Mouse (Mus musculus) midbrain, embryonic 12.5 days (tissue): ENCODE data around the gene Nkx2-2. TPM values are rescaled to one million over a fixed set of nuclear protein-coding genes. Genes with fewer than 3 reads are reported as not detected.
"Not testable (repeated sequence)": the region's sequence is repeated elsewhere in the genome, so short reads cannot be mapped to it uniquely, and the experiment has no call there.

Source experiments
- ATAC-seq: fragments of 200-750 bp; cut with Nextera tagmentation; 2 replicates; pipeline ENCODE4 v1.8.0; 2017; ENCODE audit warnings: low read depth, moderate TSS enrichment, moderate library complexity; ENCODE audit not compliant: low FRiP score
- H3K27ac ChIP-seq: fragments of 300-500 bp; sonication (generic); replicated peaks from 2 replicates; pipeline ENCODE4 v1.5.1; 2016; ENCODE audit warnings: mild to moderate bottlenecking
- H3K27me3 ChIP-seq: fragments of 300-500 bp; sonication (generic); 2 replicates; pipeline ENCODE4 v1.6.1; 2016; ENCODE audit warnings: mild to moderate bottlenecking
- H3K36me3 ChIP-seq: fragments of 300-500 bp; sonication (generic); 2 replicates; pipeline ENCODE4 v1.6.1; 2016
- H3K4me1 ChIP-seq: fragments of 300-500 bp; sonication (generic); 2 replicates; pipeline ENCODE4 v1.6.1; 2016
- H3K4me2 ChIP-seq: fragments of 300-500 bp; sonication (generic); replicated peaks from 2 replicates; pipeline ENCODE4 v1.6.1; 2016; ENCODE audit warnings: mild to moderate bottlenecking, moderate library complexity
- H3K4me3 ChIP-seq: fragments of 300-500 bp; sonication (generic); 2 replicates; pipeline ENCODE4 v1.5.1; 2016; ENCODE audit warnings: mild to moderate bottlenecking
- H3K9ac ChIP-seq: fragments of 300-500 bp; sonication (generic); replicated peaks from 2 replicates; pipeline ENCODE4 v1.6.1; 2016; ENCODE audit warnings: mild to moderate bottlenecking, moderate library complexity
- H3K9me3 ChIP-seq: fragments of 300-500 bp; sonication (generic); 2 replicates; pipeline ENCODE4 v1.6.1; 2016; ENCODE audit warnings: mild to moderate bottlenecking
- WGBS: fragments of 180-500 bp; shearing (Covaris S2); methylation state at CpG from one replicate; pipeline ENCODE4 v1.1.7; 2016; 5-methylcytosine and 5-hydroxymethylcytosine counted together
- polyA plus RNA-seq: library from polyadenylated mRNA; unstranded; fragments of >200 nt; fragmentation: Nextera tagmentation; extraction: Ambion mirVana; gene quantifications from 2 replicates; pipeline ENCODE4 v1.2.1, GENCODE M21; 2016

Gene Nkx2-2
- polyA plus RNA-seq, 1 experiment from 2014 or later = 9.3 TPM

DNA sequence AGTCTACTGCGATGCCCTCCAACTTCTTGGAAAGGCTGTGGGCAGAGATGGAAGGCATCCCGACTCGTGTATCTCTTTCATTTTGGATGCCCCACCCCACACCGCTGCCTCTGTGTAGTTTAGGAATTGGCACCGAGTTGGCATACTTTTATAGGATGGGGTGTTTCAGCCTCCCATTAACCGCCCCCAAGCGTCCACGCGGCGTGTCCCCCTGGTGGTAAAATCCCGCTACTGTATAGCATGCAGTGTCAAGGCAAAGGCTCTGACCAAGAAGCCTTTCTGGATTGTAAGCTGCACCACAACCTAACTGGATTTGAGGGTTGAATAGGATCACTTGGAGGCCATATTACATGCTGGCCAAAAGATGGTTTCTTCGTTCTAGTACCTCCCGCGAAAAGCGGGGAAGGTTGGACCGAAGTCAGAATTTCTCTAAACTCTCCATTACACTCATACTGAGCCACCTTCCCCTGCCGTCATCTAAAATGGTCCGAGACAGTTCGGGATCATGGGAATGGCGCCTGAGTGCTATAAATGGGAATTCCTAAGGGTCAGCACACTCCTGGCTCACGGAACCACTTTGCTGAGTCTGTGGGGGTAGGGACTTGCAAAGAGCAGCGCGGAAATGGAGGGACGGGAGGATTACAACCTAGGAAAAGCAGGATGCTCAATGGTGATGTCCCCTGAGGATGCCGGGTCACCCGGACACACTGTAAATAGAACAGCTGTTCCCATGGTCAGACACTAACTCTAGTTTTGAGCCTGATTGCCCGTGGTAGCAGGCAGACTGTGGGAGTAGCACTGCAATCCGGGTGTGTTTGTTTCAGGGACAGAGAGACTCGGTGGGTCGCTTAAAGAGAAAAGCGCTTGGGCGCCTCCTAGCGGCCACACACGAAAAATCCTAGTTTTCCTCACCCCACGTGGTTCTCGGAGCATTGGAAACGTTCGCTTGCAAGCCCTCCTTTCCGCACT is 15.7 kb downstream of the Nkx2-2 start:
- Histone ChIP-seq H3K4me2 (peak overlapping the region; percentile 49), H3K4me1 (peaks cover 22% of the 10 kb centered on the region), H3K9me3 (no peaks in the 10 kb centered on the region), H3K36me3 (no peaks in the 10 kb centered on the region), H3K4me3 (peak overlapping the region; percentile 32), H3K27me3 (peaks cover 98% of the 10 kb centered on the region), H3K9ac (0 out of 2 replicates have a peak overlapping the region, but pooled peaks have one; percentile 6), H3K27ac (no peak overlapping the region)
- ATAC-seq = peak; percentile 45
- WGBS = 1% methylated on average over 39 of the region's 39 CpGs

DNA sequence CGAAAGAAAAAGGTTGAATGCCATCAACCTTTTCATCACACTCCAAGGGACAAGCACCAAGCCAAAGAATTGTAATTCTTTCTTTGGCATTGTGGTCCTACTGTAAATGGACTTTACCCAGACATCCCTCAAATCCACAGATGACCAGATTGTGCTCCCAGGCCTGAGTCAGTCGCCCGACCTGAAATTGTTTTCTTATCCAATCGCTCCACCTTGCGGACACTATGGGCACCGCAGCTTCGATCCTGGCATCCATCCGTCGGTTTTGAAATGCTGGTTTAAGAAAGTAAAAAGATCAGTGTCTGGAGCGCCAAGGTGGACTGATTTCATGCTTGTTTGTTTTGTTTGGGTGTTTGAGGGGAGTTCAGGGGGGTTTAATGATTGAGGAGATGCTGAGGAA is 16.4 kb downstream of the Nkx2-2 start:
- ATAC-seq = no peak
- Histone ChIP-seq H3K4me2 (peak overlapping the region; percentile 49), H3K4me1 (peaks cover 22% of the 10 kb centered on the region), H3K4me3 (no peak overlapping the region), H3K27me3 (peaks cover 98% of the 10 kb centered on the region), H3K27ac (no peak overlapping the region), H3K36me3 (no peaks in the 10 kb centered on the region), H3K9me3 (no peaks in the 10 kb centered on the region), H3K9ac (no peak overlapping the region)
- 7% methylated on average over 10 of the region's 10 CpGs for WGBS

DNA sequence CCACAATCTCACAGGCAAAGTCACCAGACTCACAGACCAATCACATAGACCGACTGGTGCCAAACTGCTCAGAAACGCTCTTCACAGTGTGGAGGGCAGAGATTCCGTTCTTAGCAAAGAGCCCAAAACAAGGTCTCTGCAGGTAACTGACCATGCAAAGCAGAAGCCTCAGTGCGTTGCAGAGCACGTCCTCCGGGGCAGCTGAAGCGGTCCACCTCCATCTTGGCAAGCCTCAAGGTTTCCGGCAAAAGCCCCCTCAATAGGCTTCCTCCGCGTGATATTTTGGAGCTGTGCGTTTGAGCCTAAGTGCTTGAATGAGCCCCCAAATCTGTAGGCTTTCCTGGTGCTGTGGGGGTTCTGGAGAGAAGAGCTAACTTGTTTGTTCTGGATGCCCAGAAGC is 18.7 kb downstream of the Nkx2-2 start:
- 87% methylated on average over 11 of the region's 11 CpGs for WGBS
- H3K4me2 ChIP-seq = no peak overlapping the region
- peaks cover 76% of the 10 kb centered on the region for H3K27me3 ChIP-seq
- no peak for ATAC-seq
- H3K9ac ChIP-seq = no peak overlapping the region
- H3K4me3 ChIP-seq = no peak overlapping the region
- H3K36me3 ChIP-seq = no peaks in the 10 kb centered on the region
- no peaks in the 10 kb centered on the region for H3K9me3 ChIP-seq
- no peak overlapping the region for H3K27ac ChIP-seq
- peaks cover 11% of the 10 kb centered on the region for H3K4me1 ChIP-seq

DNA sequence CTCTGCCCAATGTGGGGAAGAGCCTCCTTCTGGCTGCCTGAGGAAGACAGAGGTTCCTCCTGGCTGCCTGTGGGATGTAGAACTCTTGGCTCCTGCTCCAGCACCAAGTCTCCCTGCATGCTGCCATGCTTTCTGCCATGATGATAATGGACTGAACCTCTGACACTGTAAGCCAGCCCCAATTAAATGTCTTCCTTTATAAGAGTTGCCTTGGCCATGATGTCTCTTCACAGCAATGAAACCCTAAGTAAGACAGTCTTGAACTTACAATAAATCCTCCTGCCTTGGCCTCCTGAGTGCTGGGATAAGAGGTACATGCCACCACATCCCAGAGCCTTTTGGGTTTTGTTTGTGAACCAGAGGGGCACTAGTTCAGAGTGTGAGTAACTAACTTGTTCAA is 20.3 kb downstream of the Nkx2-2 start:
- H3K36me3 ChIP-seq = no peaks in the 10 kb centered on the region
- H3K27me3 ChIP-seq = peaks cover 61% of the 10 kb centered on the region
- no peak for ATAC-seq
- H3K9me3 ChIP-seq = no peaks in the 10 kb centered on the region
- H3K4me1 ChIP-seq = peaks cover 8% of the 10 kb centered on the region
- no peak overlapping the region for H3K9ac ChIP-seq
- H3K27ac ChIP-seq = no peak overlapping the region
- no peak overlapping the region for H3K4me2 ChIP-seq
- H3K4me3 ChIP-seq = no peak overlapping the region

DNA sequence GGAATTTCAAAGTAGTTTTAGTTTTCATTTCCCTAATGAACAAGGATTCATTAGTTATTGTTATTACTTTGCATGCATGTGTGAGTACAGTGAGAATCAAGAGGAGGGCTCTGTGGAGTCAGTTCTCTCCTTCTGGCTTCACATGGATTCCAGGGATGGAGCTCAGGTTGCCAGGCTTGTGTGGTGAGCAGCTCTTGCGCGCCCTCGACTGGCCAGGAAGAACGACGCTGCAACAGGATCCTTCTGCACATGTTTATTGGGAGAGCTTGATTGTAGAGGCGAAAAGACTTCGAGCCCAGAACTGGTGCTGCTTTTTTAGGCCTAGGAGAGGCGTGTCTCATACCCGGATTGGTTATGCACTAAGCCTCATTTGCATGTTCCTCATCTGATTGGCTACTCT is 23.5 kb downstream of the Nkx2-2 start:
- H3K36me3 ChIP-seq, H3K9me3 ChIP-seq, H3K9ac ChIP-seq, H3K4me1 ChIP-seq, H3K4me2 ChIP-seq, H3K27ac ChIP-seq, H3K4me3 ChIP-seq, ATAC-seq: not testable (repeated sequence)
- 83% methylated on average over 9 of the region's 9 CpGs for WGBS
- peaks cover 31% of the 10 kb centered on the region for H3K27me3 ChIP-seq

DNA sequence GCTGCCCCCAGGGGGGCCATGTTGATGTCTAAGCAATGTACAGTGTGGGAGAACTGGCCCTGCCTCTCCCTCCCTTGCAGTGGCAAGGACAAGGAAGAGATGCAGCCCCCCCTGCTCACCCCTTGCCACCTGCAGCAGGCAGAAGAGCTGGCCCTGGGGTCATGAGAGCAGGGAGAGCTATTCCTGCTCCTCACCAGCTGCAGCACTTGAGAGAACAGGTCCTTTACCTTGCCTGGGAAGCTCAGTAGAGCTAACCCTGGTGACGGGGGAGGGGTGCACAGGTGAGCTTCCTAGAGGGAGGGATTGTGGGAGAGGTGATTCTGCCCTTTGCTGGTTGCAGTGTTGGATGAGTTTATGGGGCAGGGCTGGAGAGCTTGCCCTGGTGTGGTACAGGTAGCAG is 28.2 kb downstream of the Nkx2-2 start:
- H3K27ac ChIP-seq = no peak overlapping the region
- H3K9ac ChIP-seq = no peak overlapping the region
- H3K4me3 ChIP-seq = no peak overlapping the region
- H3K36me3 ChIP-seq = no peaks in the 10 kb centered on the region
- no peak for ATAC-seq
- no peaks in the 10 kb centered on the region for H3K4me1 ChIP-seq
- no peaks in the 10 kb centered on the region for H3K9me3 ChIP-seq
- H3K4me2 ChIP-seq = no peak overlapping the region
- no peaks in the 10 kb centered on the region for H3K27me3 ChIP-seq
- WGBS = 87% methylated on average over 1 of the region's 1 CpGs

DNA sequence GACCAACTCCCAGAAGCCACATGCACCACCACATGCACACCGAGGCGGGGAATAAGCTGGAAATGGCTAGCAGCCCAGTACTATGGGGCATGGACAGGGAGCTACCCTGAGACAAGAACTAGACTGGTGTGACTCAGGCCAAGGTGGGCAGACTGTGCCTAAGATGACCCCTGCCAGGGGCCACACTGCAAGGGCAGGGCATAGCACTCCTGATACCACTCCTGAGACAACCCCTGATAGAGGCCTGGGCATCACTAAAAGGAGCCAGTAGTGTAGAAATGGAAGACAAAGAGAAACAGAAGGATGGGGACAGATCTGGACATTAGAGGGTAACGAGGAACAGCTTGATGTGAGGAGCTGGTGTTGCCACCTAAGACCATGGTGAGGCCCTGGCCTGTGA is 28.7 kb downstream of the Nkx2-2 start:
- H3K27me3 ChIP-seq = no peaks in the 10 kb centered on the region
- no peak overlapping the region for H3K9ac ChIP-seq
- H3K4me1 ChIP-seq = no peaks in the 10 kb centered on the region
- no peaks in the 10 kb centered on the region for H3K9me3 ChIP-seq
- H3K4me2 ChIP-seq = no peak overlapping the region
- ATAC-seq = no peak
- H3K4me3 ChIP-seq = no peak overlapping the region
- WGBS = 86% methylated on average over 3 of the region's 3 CpGs
- H3K36me3 ChIP-seq = no peaks in the 10 kb centered on the region
- no peak overlapping the region for H3K27ac ChIP-seq

DNA sequence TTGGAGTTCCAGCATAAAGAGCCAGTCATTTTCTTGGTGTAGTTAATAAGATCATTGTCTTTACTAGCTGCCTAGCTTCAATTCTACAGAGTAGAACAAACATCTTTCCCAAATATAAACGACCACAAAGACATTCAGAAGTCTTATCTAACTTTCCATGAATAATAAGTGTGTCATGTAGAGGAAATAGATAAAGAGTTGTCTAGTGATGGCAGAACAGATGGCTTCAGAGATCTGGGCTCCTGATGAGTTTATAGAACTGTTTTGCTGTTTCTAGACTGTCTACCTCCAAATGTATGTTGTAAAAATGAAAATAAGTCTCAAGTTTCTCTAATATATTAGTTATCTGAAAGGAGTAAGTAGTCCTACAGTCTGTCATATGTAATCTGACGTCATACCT is 41.5 kb downstream of the Nkx2-2 start:
- no peak for ATAC-seq
- Histone ChIP-seq H3K4me2 (no peak overlapping the region), H3K9ac (no peak overlapping the region), H3K9me3 (no peaks in the 10 kb centered on the region), H3K27me3 (no peaks in the 10 kb centered on the region), H3K36me3 (no peaks in the 10 kb centered on the region), H3K4me3 (no peak overlapping the region), H3K4me1 (no peaks in the 10 kb centered on the region), H3K27ac (no peak overlapping the region)
- whole genome bisulfite sequencing = 77% methylated on average over 2 of the region's 2 CpGs

Other genes with a start within 250 kb of the Nkx2-2 start
- gene Xrn2, start 181.2 kb downstream of the Nkx2-2 start, polyA plus RNA-seq = 91.3 and 92.7 TPM in 2 replicates
- gene Nkx2-4, start 108.8 kb downstream of the Nkx2-2 start, polyA plus RNA-seq = 3.0 and 3.4 TPM in 2 replicates
- 0.69 and 0.70 TPM in 2 replicates for gene Pax1, start 167.7 kb upstream of the Nkx2-2 start, polyA plus RNA-seq